Mouse (Mus musculus) small intestine, adult 2 months (tissue): Measurements from ENCODE around the gene Tigd3.

Experiments
- CTCF ChIP-seq: fragments of 200-500 bp; IDR thresholded peaks from 2 replicates; pipeline ENCODE4 v1.5.1; 2012; ENCODE audit warnings: low read depth, mild to moderate bottlenecking, control low read depth, inconsistent platforms, low read length, moderate library complexity, mixed read lengths; ENCODE audit not compliant: insufficient replicate concordance, insufficient read length; ENCODE audit errors: extremely low read depth
- POLR2A ChIP-seq: fragments of 200-500 bp; IDR thresholded peaks from 2 replicates; pipeline ENCODE4 v1.6.1; 2012; ENCODE audit warnings: low read depth, mild to moderate bottlenecking, control low read depth, inconsistent platforms, low read length, moderate library complexity

DNA sequence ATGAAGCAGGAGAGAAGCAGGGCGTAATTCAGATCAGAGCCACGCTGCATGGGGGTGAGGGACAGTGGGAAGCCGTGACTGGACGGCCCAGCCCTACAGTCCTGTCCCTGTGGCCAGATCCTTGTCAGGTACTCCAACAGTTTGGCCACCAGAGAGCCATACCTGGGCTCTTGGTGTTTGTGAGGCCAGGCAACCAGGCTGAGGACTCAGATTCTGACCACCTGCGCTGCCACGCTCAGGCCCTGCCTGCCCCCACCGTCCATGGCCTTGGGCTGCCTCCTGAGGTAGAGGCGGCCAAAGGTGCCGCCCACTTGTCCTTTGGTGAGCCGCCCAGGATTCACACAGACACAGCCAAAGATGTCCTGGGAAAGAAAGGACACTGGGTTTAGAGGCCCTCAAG, 46.7 kb upstream of the Tigd3 start:
- TF ChIP-seq CTCF (no peak), POLR2A (no peak)
